Mouse (Mus musculus): ENCODE data around the gene Kirrel3. TPM values are rescaled to one million over a fixed set of nuclear protein-coding genes. Genes with fewer than 3 reads are reported as not detected.

Kirrel3 gene
- polyA plus RNA-seq, 1 experiment = not detected

DNA sequence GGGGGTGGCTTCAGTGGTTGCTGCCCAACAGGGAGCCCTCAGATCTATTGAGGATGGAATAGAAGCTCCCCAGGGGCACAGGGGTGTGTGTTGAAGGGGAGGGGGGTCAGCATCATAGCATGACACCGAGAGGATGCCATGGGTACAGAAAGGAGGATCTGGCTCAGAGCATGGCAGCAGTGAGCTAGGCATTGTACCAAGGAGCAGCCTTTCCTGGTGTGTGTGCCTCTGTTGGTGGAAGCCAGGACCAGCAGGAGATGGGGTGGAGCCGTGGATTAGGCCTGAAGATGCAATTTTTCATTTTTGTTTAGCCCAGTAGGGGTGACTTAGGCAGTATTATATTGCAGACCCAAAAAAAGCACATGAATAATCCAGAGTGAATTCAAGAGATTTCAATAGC, 7.9 kb downstream of the Kirrel3 start:
- Histone ChIP-seq H3K4me1 (peaks cover 12% of the 10 kb centered on the region), H3K27me3 (replicated peaks) (peaks cover 61% of the 10 kb centered on the region), H3K36me3 (replicated peaks; ENCODE audit: low read length) (no peaks in the 10 kb centered on the region), H3K4me3 (replicated peaks) (peak overlapping the region; percentile 50), H3K9me3 (no peaks in the 10 kb centered on the region)
- TF ChIP-seq GATA1 (IDR thresholded peaks at IDR 0.05; ENCODE audit: borderline replicate concordance, low read length) (no peak), FLI1 (IDR thresholded peaks at IDR 0.05; ENCODE audit: low read length) (no peak)

DNA sequence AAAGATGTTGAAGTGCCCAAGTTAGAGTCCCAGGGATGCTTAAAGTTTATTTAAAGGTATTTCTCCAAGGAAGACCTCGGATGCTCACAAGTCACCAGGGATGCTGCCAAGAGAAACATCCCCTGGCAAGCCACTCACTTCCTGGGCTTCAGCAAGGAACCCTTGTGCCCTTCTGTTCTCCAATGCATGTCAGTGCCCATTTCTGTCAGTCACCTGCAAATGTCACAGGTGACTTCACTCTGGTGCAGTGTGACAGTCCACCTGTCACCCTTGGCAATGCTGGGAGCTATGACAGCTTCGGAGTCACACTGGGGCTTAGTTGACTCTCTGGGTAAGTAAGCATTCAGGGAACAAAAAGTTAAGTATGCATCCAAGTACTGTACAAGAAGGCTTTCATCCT, 12.4 kb downstream of the Kirrel3 start:
- Histone ChIP-seq H3K27me3 (replicated peaks) (peaks cover 25% of the 10 kb centered on the region), H3K9me3 (no peaks in the 10 kb centered on the region), H3K4me1 (no peaks in the 10 kb centered on the region), H3K4me3 (replicated peaks) (no peak overlapping the region), H3K36me3 (replicated peaks; ENCODE audit: low read length) (no peaks in the 10 kb centered on the region)
- TF ChIP-seq GATA1 (IDR thresholded peaks at IDR 0.05; ENCODE audit: borderline replicate concordance, low read length) = no peak
- no peak for TF ChIP-seq FLI1 (IDR thresholded peaks at IDR 0.05; ENCODE audit: low read length)

DNA sequence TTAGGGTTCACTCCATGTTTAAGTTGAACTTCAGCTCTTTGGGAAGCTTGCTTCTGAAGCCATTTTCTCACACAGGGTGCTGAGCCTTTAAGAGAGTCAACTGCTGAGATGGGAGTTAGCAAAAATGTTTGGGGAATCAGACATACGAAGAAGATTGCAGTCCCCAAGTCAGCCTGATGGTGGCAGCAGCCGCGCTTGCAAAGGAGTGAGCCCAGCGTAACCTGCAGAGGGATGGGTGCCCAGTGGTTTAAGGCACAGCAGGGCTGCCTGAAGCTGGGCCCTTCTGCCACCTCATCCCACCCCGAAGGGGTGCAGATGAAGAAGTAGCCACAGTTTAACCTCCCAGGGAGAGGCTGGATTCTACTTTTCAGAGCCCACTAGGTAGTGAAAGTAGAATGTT, 13.0 kb downstream of the Kirrel3 start:
- Histone ChIP-seq H3K4me3 (replicated peaks) (no peak overlapping the region), H3K27me3 (replicated peaks) (peaks cover 20% of the 10 kb centered on the region), H3K9me3 (no peaks in the 10 kb centered on the region), H3K36me3 (replicated peaks; ENCODE audit: low read length) (no peaks in the 10 kb centered on the region), H3K4me1 (no peaks in the 10 kb centered on the region)
- TF ChIP-seq GATA1 (IDR thresholded peaks at IDR 0.05; ENCODE audit: borderline replicate concordance, low read length) (no peak), FLI1 (IDR thresholded peaks at IDR 0.05; ENCODE audit: low read length) (no peak)

DNA sequence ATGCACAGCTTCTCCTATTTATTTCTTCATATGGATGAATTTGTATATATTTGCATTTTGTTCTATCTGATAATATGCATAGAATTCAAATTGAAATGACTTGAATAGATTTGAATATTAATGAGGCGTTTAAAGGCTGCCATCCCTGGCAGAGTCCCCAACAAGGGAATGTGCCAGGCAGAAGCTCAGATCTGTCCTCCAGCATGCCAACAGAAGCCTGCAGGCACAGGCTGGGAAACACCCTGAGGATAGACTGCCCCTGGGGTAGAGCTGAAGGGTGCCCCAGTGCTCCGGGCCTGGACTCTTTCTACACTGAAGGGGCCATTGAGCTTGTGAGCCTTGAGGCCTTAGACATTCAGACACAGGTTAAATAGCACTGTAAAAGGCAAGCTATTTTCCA, 21.5 kb downstream of the Kirrel3 start:
- Histone ChIP-seq H3K36me3 (replicated peaks; ENCODE audit: low read length) (no peaks in the 10 kb centered on the region), H3K9me3 (peaks cover 3% of the 10 kb centered on the region), H3K27me3 (replicated peaks) (no peaks in the 10 kb centered on the region), H3K4me1 (peaks cover 4% of the 10 kb centered on the region; the same call in 1 of the 2 replicates), H3K4me3 (replicated peaks) (no peak overlapping the region)
- TF ChIP-seq FLI1 (IDR thresholded peaks at IDR 0.05; ENCODE audit: low read length) (no peak), GATA1 (IDR thresholded peaks at IDR 0.05; ENCODE audit: borderline replicate concordance, low read length) (no peak)

DNA sequence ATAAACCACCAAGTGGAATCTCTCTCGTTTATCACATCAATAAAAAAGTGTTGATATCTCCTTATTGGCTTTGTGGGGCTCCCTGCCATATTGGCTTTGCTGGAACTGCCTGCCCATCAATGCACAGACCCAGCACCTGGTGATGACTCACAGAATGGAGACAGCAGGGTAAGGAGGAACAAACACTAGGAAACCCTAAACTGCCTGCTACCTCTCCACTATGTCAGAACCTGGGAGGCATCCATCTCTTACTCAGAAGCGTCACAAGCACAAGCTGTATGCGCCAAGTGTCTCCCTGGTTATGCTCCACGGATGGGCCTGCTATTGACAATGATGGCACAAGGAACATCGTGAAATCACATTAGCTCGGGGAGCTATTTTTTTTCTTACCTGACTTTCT, 33.2 kb downstream of the Kirrel3 start:
- H3K36me3 ChIP-seq (replicated peaks; ENCODE audit: low read length) = no peaks in the 10 kb centered on the region
- H3K4me3 ChIP-seq (replicated peaks) = no peak overlapping the region
- no peaks in the 10 kb centered on the region for H3K27me3 ChIP-seq (replicated peaks)
- no peaks in the 10 kb centered on the region for H3K9me3 ChIP-seq
- no peaks in the 10 kb centered on the region for H3K4me1 ChIP-seq
- TF ChIP-seq FLI1 (IDR thresholded peaks at IDR 0.05; ENCODE audit: low read length) = no peak
- TF ChIP-seq GATA1 (IDR thresholded peaks at IDR 0.05; ENCODE audit: borderline replicate concordance, low read length) = no peak

DNA sequence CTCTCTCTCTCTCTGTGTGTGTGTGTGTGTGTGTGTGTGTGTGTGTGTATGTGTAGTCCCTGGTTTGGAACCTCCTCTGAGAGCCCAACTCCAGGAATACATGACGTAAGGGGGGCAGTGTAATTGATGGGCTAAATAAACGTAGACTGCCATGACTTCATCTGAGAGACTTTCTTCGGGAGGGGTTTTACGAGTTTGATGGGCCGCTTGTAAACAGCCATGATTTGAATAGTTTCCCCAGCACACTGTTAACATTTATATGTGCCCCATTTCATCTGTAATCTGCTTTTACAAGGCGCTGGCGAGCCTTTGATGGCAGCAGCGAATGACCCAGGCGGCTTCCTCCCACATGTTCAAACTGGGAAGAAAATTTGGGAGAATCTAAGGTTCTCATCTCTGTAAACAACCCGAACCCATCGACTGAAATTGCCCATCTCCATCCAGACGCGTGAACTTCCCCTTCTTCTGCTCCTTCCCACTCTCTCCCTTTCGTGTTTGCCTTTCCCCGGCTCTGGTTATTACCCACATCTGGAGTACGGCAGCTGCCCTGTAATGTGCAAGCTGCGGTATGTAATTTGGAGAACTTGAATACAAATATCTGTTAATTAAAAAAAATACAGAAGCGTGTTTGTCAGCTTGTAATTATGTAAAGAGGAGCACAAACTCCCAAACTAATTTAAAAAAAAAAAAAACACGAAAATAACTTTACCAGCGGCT, 34.7 kb downstream of the Kirrel3 start:
- Histone ChIP-seq H3K36me3 (replicated peaks; ENCODE audit: low read length) (no peaks in the 10 kb centered on the region), H3K4me3 (replicated peaks) (no peak overlapping the region), H3K4me1 (no peaks in the 10 kb centered on the region), H3K9me3 (no peaks in the 10 kb centered on the region), H3K27me3 (replicated peaks) (no peaks in the 10 kb centered on the region)
- TF ChIP-seq FLI1 (IDR thresholded peaks at IDR 0.05; ENCODE audit: low read length) (no peak), GATA1 (IDR thresholded peaks at IDR 0.05; ENCODE audit: borderline replicate concordance, low read length) (no peak)

DNA sequence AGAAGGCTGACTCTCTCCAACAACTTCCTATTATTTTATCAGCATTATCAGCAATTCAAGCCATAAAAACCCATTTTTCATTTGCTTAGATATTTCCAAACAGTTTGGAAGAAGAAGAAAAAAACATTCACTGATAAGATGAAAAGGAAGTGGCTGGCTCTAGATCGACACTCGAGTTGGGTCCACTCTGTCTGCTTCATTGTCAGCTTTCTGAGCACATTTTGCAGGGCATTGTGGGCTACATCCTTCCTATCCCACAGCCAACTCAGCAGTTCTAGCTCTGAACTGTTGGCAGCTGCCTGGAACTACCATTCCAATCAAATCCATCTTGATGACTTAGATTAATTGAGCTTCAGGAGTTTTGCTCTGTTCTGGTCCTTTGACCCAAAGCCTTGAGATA, 40.0 kb downstream of the Kirrel3 start:
- no peak overlapping the region for H3K4me3 ChIP-seq (replicated peaks)
- no peaks in the 10 kb centered on the region for H3K9me3 ChIP-seq
- no peaks in the 10 kb centered on the region for H3K27me3 ChIP-seq (replicated peaks)
- H3K36me3 ChIP-seq (replicated peaks; ENCODE audit: low read length) = no peaks in the 10 kb centered on the region
- TF ChIP-seq FLI1 (IDR thresholded peaks at IDR 0.05; ENCODE audit: low read length) (no peak), GATA1 (IDR thresholded peaks at IDR 0.05; ENCODE audit: borderline replicate concordance, low read length) (no peak)
- no peaks in the 10 kb centered on the region for H3K4me1 ChIP-seq

DNA sequence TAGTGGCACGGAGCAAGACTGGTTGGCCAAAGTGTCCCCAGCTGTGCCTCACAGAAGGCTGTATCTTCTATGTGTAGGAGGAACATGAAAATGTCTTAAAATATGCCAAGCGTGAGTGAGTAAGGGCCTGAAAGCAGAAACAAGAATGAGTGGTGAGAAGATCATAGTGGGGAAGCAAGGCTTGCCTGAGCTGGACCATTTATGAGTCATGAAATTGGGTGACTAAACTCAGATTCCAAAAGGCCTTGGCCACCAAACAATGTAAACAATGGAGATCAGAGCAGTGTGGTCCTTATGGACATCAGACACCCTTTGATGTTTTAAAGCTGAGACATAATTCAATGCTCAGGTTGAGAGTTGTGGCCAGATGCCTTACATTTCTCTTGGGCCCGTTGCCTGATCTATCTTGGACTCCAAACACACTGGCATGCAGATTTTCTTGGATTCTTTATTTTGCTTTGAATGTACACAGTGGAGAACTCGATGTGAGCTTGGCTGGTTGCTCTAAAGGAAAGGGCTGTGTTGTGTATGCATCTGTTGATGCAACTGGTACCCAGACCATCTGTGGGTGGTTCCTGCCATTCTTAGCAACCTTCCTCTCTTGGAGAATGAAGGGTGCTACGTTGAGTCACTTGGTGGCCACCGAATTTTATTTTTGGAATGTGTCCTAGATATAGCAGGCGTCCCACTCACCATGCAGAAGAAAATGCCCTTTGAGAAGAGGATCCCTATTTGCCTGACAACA, 53.1 kb downstream of the Kirrel3 start:
- Histone ChIP-seq H3K9me3 (no peaks in the 10 kb centered on the region), H3K4me1 (no peaks in the 10 kb centered on the region), H3K4me3 (replicated peaks) (no peak overlapping the region), H3K27me3 (replicated peaks) (no peaks in the 10 kb centered on the region), H3K36me3 (replicated peaks; ENCODE audit: low read length) (no peaks in the 10 kb centered on the region)
- TF ChIP-seq GATA1 (IDR thresholded peaks at IDR 0.05; ENCODE audit: borderline replicate concordance, low read length) (no peak), FLI1 (IDR thresholded peaks at IDR 0.05; ENCODE audit: low read length) (no peak)

DNA sequence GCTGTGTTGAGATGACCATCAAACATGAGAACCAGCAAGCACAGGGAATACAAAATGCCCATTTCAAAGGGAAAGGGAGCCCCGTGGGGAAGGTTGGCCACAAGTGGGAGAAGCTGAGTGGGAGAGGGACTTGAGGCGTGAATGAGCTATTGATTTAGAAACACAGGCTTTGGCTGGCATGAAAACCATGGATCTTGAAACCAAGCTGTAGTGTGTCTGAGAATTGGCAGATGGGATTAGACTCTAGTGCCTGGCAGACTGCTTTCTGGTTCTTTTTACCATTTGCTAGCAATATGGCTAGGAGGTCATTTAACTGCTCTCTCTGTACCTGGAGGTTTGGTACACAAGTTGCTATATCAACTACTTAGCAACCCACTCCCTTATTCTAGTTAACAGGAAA, 56.2 kb downstream of the Kirrel3 start:
- no peaks in the 10 kb centered on the region for H3K27me3 ChIP-seq (replicated peaks)
- no peaks in the 10 kb centered on the region for H3K36me3 ChIP-seq (replicated peaks; ENCODE audit: low read length)
- no peak for TF ChIP-seq GATA1 (IDR thresholded peaks at IDR 0.05; ENCODE audit: borderline replicate concordance, low read length)
- TF ChIP-seq FLI1 (IDR thresholded peaks at IDR 0.05; ENCODE audit: low read length) = no peak
- no peaks in the 10 kb centered on the region for H3K4me1 ChIP-seq
- H3K4me3 ChIP-seq (replicated peaks) = no peak overlapping the region
- H3K9me3 ChIP-seq = no peaks in the 10 kb centered on the region

DNA sequence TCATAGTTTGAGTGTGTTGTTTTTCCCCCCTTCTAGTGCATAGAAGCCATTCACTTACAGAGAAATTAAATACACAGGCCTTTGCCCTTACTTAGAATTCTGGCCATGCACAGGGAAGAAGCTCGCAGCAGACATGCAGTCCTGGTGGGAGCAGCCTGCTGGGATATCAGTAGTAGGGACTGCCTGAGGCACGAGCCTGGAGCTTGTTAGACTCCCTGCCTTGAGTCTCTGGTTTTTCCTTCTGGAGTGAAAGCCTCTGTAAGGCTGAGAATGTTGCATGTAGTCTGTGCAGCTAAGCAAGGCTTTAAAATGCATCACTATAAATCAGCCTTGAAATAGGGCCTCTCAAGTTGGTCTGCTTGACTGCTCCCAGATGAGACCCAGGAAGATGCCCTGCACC, 70.0 kb downstream of the Kirrel3 start:
- TF ChIP-seq FLI1 (IDR thresholded peaks at IDR 0.05; ENCODE audit: low read length) (no peak), GATA1 (IDR thresholded peaks at IDR 0.05; ENCODE audit: borderline replicate concordance, low read length) (no peak)
- Histone ChIP-seq H3K4me1 (no peaks in the 10 kb centered on the region), H3K4me3 (replicated peaks) (no peak overlapping the region), H3K9me3 (0 out of 2 replicates have a peak, but pooled peaks cover 3% of the 10 kb centered on the region), H3K36me3 (replicated peaks; ENCODE audit: low read length) (no peaks in the 10 kb centered on the region), H3K27me3 (replicated peaks) (no peaks in the 10 kb centered on the region)

Data from megakaryocyte, embryonic 14.5 days (primary cell).